Mouse (Mus musculus) gastrocnemius, postnatal 10 days (tissue): Measurements from ENCODE around the gene Srgap3. TPM values are rescaled to one million over a fixed set of nuclear protein-coding genes. Genes with fewer than 3 reads are reported as not detected.

Experiments
- DNase-seq: peaks from one replicate; pipeline ENCODE4 v3.0.0; 2021; ENCODE audit warnings: mixed read lengths
- total RNA-seq, 2 experiments: library from RNA; stranded (reverse); gene quantifications; 2 replicates each; pipeline ENCODE4 v1.2.3; 2021

Srgap3 gene
- total RNA-seq, 2 experiments from 2014 or later, result 7.8 to 12.4 TPM

GRCm38 (mm10) chr6:112950205-112951110 lies 3.4 kb upstream of the Srgap3 start:
- no peak for DNase-seq

DNA sequence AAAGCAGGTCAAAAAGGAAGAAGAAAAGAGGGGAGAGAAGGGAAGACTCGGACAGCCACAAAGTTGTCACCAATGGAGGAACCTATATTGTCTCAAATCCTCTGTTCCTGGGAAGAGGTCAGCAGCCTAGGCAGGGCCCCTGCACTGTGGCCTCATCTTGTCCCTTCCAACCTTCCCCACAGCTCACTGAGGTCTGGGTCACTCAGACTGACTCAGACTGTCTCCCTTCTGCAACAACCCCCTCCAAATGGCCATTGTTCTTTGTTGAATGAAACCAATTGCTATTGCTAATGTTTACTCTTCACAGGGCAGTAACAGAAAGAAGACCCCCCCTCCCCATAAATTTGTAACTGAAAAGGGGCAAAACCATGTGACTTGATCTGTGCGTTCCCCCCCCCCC lies 2.2 kb upstream of the Srgap3 start:
- no peak for DNase-seq

DNA sequence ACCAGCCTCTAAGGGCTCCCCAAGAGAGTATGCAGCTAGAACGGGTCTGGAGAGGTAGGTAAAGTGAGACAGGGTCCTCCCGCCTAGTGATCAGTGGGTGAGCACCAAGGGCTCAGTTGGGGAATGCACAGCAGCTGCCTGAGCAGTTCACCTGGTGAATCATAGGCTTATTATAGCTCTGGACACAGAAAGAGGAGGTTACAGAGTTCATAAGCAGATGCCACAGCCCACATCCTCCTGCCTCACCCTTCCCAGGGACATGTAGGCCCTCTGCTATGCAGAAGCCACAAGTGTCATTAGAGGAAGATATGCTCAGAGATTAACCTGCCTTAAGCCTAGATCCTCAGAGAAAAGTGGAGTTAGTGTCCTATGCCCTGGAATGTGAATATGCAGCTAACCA lies 1.4 kb upstream of the Srgap3 start:
- no peak for DNase-seq

DNA sequence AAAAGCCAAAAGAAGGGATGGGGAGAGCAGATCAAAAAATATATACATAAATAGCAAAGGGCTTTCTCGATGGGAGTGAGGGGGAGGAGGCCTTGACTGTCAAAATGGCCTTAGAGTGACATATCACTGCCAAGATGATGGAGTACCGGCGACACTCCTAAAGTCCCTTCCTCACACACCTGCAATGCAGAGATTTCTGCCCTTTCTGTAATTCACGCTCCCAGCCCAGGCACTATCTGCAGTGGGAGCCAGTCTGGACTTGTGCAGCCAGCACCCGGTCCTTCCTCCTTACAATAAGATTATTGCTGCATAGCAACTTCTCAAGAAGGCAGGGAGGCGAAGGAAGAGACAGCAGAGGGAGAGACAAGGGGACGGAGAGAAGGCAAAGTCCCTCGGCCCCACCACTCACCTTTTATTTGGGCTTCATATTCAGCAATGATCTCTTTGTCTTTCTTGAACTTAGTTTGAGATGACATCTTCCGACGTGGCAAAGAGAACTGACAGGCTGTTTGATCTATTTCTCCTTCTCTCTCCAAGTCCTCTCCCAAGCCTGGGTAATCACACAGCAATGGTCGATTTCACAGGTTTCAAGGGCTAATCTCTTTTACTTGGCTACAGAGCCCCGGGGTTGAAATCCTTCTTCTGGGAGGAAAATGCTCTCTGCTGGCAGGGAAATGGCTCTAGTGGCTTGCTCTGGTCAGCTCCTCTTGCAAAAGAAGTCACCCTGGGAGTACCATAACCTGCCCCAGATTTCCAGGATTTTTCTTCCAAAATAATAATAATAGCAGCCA lies 850 bp downstream of the Srgap3 start:
- DNase-seq, result no peak

DNA sequence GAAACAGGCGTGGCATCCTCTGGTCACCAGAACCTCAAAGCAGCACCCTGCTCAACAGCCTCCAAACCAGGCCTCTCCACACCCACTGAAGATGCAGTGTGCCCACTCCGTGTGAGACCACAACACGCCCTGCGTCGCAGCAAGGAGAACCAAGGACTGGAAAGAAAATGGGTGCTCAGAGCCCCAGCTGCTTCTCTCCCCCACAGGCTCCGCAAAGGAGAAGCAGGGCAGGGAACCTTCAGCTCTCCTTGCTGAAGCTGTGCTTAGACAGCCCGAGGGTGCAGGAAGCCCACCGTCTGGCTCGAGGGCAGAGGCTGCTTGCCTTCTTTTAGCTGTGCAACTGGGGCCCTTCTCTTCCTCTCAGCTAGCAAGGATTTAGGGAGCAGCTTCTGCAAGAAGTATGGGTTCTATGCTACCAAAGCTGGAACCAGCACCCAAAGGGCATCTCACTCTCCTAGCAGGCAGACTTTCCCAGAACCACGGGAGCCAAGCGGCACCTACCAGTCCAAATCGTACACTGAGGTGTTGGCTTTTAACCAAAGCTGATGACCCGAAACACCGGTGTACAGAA lies 1.8 kb downstream of the Srgap3 start:
- no peak for DNase-seq

GRCm38 (mm10) chr6:112943596-112944245 lies 3.3 kb downstream of the Srgap3 start:
- DNase-seq, result no peak

DNA sequence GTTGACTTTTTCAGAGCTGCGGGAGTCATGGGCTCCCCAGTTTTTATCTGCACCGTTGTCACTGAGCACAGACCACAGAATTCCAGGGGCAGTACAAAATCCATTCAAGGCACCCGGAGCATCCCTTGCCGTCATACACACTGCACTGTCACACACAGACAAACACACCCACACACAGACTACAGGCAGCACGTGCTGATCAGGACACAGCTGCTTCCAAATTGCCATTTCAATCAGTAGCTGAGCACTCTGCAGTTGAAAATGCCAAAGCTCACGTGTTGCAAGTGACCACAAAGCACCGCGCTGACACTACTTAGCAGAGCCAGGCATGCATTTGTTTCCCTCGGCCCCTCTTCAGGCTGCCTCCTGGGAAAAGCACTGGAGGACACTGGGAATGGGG lies 7.8 kb downstream of the Srgap3 start:
- DNase-seq, result no peak

DNA sequence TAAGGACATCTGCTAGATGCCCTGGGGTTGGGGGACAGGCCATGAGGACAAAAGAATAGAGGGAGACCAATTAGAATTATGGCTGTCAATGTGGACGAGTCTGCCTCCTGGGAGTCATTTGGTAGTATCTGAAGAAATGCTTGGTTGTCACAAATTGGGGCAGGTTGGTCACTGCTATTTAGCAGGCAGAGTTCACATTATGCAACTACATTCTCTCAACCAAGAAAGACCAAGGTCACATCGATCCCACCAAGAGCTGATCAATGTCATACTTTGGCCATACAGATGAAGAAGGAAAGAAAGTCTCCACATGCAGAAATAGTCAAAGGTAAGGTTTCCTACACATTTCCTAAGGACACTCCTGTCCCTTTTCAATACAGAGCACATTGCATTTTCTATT lies 9.3 kb downstream of the Srgap3 start:
- DNase-seq, result no peak

DNA sequence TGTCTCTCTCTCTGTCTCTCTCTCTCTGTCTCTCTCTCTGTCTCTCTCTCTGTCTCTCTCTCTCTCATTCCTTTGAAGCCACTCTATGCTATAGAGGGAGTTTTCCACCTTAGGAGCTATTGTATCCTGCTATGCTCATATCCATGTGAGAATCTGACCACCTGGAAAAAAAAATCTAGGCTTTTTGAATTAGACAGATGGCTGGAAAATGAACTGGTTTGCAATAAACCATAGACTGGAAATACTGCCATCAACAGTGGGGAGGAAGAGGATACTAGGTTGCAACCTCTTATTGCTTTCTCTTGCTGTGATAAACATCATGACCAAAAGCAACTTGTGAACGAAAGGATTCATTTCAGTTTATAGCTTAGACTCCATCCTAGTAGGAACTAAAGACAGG lies 12.6 kb downstream of the Srgap3 start:
- no peak for DNase-seq

DNA sequence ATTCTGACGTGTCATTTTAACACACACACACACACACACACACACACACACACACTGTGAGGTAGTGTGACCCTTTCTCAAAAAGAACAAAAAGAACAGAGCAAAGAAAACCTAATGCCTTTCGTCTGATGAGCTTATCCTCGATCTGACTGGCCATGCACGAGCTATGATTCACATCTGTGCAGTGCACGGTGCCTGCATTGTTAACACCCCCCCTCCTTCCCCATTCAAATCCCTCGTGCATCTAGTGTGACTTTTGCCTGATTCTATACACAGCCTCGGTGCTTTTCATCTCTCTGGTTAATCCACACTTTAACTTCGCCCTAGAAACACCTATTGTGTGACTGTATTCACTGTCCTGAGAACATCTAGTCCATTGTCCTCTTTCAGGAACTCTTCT lies 14.5 kb downstream of the Srgap3 start:
- DNase-seq, result no peak

GRCm38 (mm10) chr6:112930011-112930451 lies 17.0 kb downstream of the Srgap3 start:
- no peak for DNase-seq

DNA sequence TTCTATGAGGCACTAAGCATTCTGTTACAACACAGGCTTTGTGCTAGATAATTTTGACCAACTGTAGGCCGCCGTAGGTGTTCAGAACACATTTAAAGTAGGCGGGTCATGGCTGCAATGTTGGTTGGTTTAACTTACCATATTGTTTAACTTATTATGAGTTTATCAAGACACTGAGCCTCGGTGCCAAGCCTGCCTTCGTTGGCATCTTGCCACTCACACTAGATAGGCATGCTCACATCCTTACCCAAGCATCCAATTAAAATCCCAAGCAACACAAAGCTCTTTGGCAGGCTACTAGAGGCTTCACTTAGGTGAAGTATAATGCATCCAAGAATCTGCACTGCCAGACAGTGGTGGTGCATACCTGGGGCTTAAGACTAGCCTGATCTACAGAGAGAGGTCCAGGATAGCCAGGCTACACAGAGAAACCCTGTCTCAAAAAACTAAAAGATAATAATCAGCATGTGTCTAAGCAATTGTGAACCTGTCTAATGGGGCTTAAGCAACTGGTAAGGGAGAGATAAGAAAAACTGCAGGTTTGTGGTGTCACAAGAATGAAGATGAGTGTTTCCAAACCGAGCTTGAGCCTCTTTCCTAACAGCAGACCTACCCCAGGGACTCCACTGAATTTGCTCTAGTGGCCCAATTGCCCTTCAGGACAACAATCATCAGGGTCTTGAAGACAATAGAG lies 17.6 kb downstream of the Srgap3 start:
- DNase-seq, result no peak

- DNase-seq, result no peak
Measured at GRCm38 (mm10) chr6:112928841-112929240, 18.2 kb downstream of the Srgap3 start.

- no peak for DNase-seq
Measured at GRCm38 (mm10) chr6:112927341-112927740, 19.7 kb downstream of the Srgap3 start.

GRCm38 (mm10) chr6:112926011-112926410 lies 21.1 kb downstream of the Srgap3 start:
- no peak for DNase-seq

- peak; percentile 26 for DNase-seq
Measured at GRCm38 (mm10) chr6:112925234-112925975, 21.7 kb downstream of the Srgap3 start.

DNA sequence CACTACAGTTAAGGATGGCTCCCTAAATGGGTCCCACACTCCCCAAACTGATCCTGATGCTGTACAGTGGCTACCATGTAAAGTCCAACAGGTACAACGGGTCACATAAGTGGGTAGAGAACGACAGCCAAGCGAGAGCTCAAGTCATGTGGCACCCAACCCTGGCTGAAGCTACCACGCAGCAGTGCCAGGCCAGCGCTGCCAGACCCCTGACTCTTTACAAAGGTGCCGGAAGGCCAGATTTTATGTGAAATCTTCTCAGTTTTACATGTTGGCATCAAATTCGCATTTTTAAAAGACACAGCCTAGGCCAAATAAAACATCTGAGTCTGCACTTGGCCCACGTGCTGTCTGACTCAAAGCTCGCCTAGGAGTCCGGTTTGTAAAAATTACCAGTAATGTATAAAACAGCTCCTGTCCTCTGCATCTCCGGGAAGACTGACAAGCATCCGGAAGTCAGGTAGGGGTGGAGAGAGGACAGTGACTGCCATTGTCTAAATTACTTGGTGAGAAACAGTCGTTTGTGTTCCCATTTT lies 22.4 kb downstream of the Srgap3 start:
- peak; percentile 17 for DNase-seq

- no peak for DNase-seq
Measured at GRCm38 (mm10) chr6:112920619-112921195, 26.4 kb downstream of the Srgap3 start.

- DNase-seq, result no peak
Measured at GRCm38 (mm10) chr6:112917717-112918116, 29.3 kb downstream of the Srgap3 start.

DNA sequence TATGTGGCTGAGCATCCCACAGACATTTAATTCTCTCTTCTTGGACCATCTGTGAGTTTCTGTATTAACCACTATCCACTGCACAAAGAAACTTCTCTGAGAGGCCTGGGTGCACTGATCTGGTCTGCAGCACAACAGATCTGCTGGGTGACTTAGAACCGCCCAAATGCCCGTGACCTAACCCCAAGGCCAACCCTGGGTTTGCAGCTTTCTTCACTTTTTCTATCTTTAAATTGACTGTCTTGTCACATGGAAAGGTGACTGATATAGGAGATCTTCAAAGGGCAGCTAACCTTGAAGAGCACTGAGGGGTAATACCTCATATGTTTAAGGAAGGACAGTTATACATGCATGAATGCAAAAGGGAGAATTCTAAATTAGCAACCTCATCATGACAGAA lies 30.8 kb downstream of the Srgap3 start:
- no peak for DNase-seq
